Mouse (Mus musculus) hindbrain, embryonic 14.5 days (tissue): ENCODE measurements around the gene Ctu2. TPM values are rescaled to one million over a fixed set of nuclear protein-coding genes. Genes with fewer than 3 reads are reported as not detected.

Experiments used
- ATAC-seq: fragments of 200-750 bp; cut with Nextera tagmentation; 2 replicates; pipeline ENCODE4 v1.8.0; 2017; ENCODE audit warnings: moderate number of reproducible peaks, mild to moderate bottlenecking, moderate TSS enrichment, moderate library complexity; ENCODE audit not compliant: low FRiP score
- DNase-seq: peaks from one replicate; pipeline ENCODE4 v3.0.0-alpha.2; 2015; ENCODE audit warnings: low spot score
- H3K27ac ChIP-seq: fragments of 300-500 bp; sonication (generic); 2 replicates; pipeline ENCODE4 v1.5.1; 2014; ENCODE audit warnings: mild to moderate bottlenecking, moderate library complexity
- H3K27me3 ChIP-seq: fragments of 300-500 bp; sonication (generic); 2 replicates; pipeline ENCODE4 v1.6.1; 2014; ENCODE audit warnings: mild to moderate bottlenecking, low read length, mixed read lengths; ENCODE audit not compliant: control insufficient read depth, insufficient read depth
- H3K36me3 ChIP-seq: fragments of 300-500 bp; sonication (generic); replicated peaks from 2 replicates; pipeline ENCODE4 v1.6.1; 2014; ENCODE audit not compliant: control insufficient read depth, insufficient read depth
- H3K4me1 ChIP-seq: fragments of 300-500 bp; sonication (generic); replicated peaks from 2 replicates; pipeline ENCODE4 v1.6.1; 2014; ENCODE audit warnings: antibody characterized with exemption, low read length, mixed read lengths; ENCODE audit not compliant: control insufficient read depth, insufficient read depth
- H3K4me2 ChIP-seq: fragments of 300-500 bp; sonication (generic); replicated peaks from 2 replicates; pipeline ENCODE4 v1.6.1; 2014; ENCODE audit warnings: mild to moderate bottlenecking, moderate library complexity
- H3K4me3 ChIP-seq: fragments of 300-500 bp; sonication (generic); replicated peaks from 2 replicates; pipeline ENCODE4 v1.5.1; 2014; ENCODE audit warnings: mild to moderate bottlenecking, low read length
- H3K9ac ChIP-seq: fragments of 300-500 bp; sonication (generic); 2 replicates; pipeline ENCODE4 v1.6.1; 2014
- H3K9me3 ChIP-seq: fragments of 300-500 bp; sonication (generic); 2 replicates; pipeline ENCODE4 v1.6.1; 2016; ENCODE audit warnings: low read length; ENCODE audit not compliant: control insufficient read depth
- WGBS: fragments of 180-500 bp; shearing (Covaris S2); extraction: QIAGEN DNeasy Blood & Tissue Kit; methylation state at CpG from one replicate; pipeline ENCODE4 v1.1.7; 2014; 5-methylcytosine and 5-hydroxymethylcytosine counted together
- polyA plus RNA-seq: library from polyadenylated mRNA; unstranded; fragments of >200 nt; fragmentation: Nextera tagmentation; extraction: Ambion mirVana; gene quantifications from 2 replicates; pipeline ENCODE4 v1.2.1, GENCODE M21; 2014

Gene Ctu2
- polyA plus RNA-seq, 1 experiment from 2014 or later = 77.8 TPM

- no peaks in the 10 kb centered on the region for H3K9me3 ChIP-seq
- no peak within 1 kb of the TSS for H3K27ac ChIP-seq
- H3K4me1 ChIP-seq = peaks cover 10% of the 10 kb centered on the region
- H3K9ac ChIP-seq = peak within 1 kb of the TSS; percentile 39
- WGBS = 2% methylated on average over 56 of the region's 56 CpGs
- peak within 1 kb of the TSS; percentile 68 for H3K4me2 ChIP-seq
- H3K27me3 ChIP-seq = peaks cover 54% of the 10 kb centered on the region
- DNase-seq = peak; percentile 33
- H3K4me3 ChIP-seq = peak within 1 kb of the TSS; percentile 32
- ATAC-seq = no peak; the same call in 1 of the 2 replicates
- H3K36me3 ChIP-seq = 0 out of 2 replicates have a peak, but pooled peaks cover 4% of the 10 kb centered on the region
Measured at GRCm38 (mm10) chr8:122460524-122461472, 15.1 kb upstream of the Ctu2 start, which contains the start of gene Snai3. Gene Snai3 (minus strand): TSS chr8:122460733.

- peaks cover 10% of the 10 kb centered on the region for H3K4me1 ChIP-seq
- H3K27me3 ChIP-seq = peaks cover 54% of the 10 kb centered on the region
- H3K4me3 ChIP-seq = no peak overlapping the region
- ATAC-seq = no peak
- no peaks in the 10 kb centered on the region for H3K9me3 ChIP-seq
- no peak overlapping the region for H3K4me2 ChIP-seq
- 62% methylated on average over 11 of the region's 11 CpGs for WGBS
- H3K36me3 ChIP-seq = peaks cover 12% of the 10 kb centered on the region
- no peak overlapping the region for H3K27ac ChIP-seq
- no peak overlapping the region for H3K9ac ChIP-seq
- no peak for DNase-seq
Measured at GRCm38 (mm10) chr8:122461473-122462148, 14.3 kb upstream of the Ctu2 start.

DNA sequence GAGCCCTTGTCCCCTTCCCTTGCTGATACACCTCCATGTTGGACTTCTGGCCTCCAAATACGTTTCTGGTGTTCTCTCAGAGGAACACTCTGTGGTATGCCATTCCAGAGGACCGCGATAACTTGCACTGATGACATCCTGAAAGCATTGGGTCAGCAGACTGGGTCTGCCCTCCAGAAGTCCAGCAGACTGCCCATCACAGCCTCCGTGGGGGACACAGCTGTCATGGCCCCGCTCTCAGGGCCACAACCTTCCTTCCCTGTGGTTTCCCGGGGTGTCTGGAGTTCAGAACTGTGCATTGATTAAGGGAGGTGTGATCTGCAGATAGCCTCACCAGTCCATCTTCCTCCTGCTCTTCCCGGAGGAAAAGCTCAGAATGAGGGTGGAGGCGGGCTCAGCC is 13.4 kb upstream of the Ctu2 start:
- Histone ChIP-seq H3K9me3 (no peaks in the 10 kb centered on the region), H3K9ac (no peak overlapping the region), H3K4me1 (peaks cover 10% of the 10 kb centered on the region), H3K27me3 (peaks cover 50% of the 10 kb centered on the region), H3K4me2 (no peak overlapping the region), H3K4me3 (no peak overlapping the region), H3K27ac (no peak overlapping the region), H3K36me3 (peaks cover 21% of the 10 kb centered on the region)
- ATAC-seq (no peak), DNase-seq (no peak)
- 74% methylated on average over 8 of the region's 8 CpGs for WGBS

- Histone ChIP-seq H3K27ac (no peak overlapping the region), H3K4me1 (peaks cover 10% of the 10 kb centered on the region), H3K9me3 (no peaks in the 10 kb centered on the region), H3K27me3 (peaks cover 37% of the 10 kb centered on the region), H3K9ac (no peak overlapping the region), H3K36me3 (peaks cover 35% of the 10 kb centered on the region), H3K4me3 (no peak overlapping the region), H3K4me2 (no peak overlapping the region)
- DNase-seq = no peak
- no peak for ATAC-seq
- 70% methylated on average over 12 of the region's 12 CpGs for WGBS
Measured at GRCm38 (mm10) chr8:122463651-122464640, 12.0 kb upstream of the Ctu2 start.

- Histone ChIP-seq H3K4me1 (peaks cover 10% of the 10 kb centered on the region), H3K9me3 (no peaks in the 10 kb centered on the region), H3K27me3 (peaks cover 30% of the 10 kb centered on the region), H3K4me2 (no peak overlapping the region), H3K27ac (no peak overlapping the region), H3K36me3 (peaks cover 39% of the 10 kb centered on the region), H3K4me3 (no peak overlapping the region), H3K9ac (no peak overlapping the region)
- ATAC-seq (no peak), DNase-seq (no peak)
- WGBS = 72% methylated on average over 7 of the region's 7 CpGs
Measured at GRCm38 (mm10) chr8:122464985-122465384, 11.0 kb upstream of the Ctu2 start.

DNA sequence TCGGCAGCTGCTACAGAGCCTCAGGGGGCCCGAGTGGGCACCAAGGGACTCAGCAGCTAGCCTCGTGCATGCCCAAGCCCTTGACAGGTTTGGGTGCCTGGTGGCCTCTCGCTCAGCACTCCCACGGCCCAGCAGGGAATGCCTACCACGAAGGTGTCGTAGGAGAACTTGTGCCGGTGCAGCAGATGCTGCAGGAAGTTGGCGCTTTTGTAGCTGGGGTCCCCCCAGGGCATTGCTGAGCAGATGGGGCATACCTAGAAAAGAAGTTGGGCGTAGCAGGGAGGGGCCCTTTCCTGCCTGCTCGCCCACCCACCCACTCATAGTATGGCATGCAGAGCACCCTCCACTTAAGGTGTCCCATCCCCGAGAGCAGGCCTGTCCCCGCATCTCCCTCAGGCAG is 8.1 kb upstream of the Ctu2 start:
- DNase-seq = no peak
- Histone ChIP-seq H3K9me3 (no peaks in the 10 kb centered on the region), H3K4me2 (no peak overlapping the region), H3K4me1 (no peaks in the 10 kb centered on the region), H3K27ac (no peak overlapping the region), H3K27me3 (peaks cover 1% of the 10 kb centered on the region; the same call in 1 of the 2 replicates), H3K9ac (no peak overlapping the region), H3K4me3 (no peak overlapping the region), H3K36me3 (peaks cover 56% of the 10 kb centered on the region)
- WGBS = 90% methylated on average over 13 of the region's 13 CpGs
- ATAC-seq = no peak

GRCm38 (mm10) chr8:122469407-122469806 is 6.5 kb upstream of the Ctu2 start:
- WGBS = 83% methylated on average over 6 of the region's 6 CpGs
- no peak overlapping the region for H3K4me3 ChIP-seq
- no peak for ATAC-seq
- H3K36me3 ChIP-seq = peaks cover 62% of the 10 kb centered on the region
- no peak overlapping the region for H3K4me2 ChIP-seq
- no peak overlapping the region for H3K9ac ChIP-seq
- DNase-seq = no peak
- no peaks in the 10 kb centered on the region for H3K9me3 ChIP-seq
- no peak overlapping the region for H3K27ac ChIP-seq
- H3K4me1 ChIP-seq = peaks cover 5% of the 10 kb centered on the region; the same call in 1 of the 2 replicates
- no peaks in the 10 kb centered on the region for H3K27me3 ChIP-seq

DNA sequence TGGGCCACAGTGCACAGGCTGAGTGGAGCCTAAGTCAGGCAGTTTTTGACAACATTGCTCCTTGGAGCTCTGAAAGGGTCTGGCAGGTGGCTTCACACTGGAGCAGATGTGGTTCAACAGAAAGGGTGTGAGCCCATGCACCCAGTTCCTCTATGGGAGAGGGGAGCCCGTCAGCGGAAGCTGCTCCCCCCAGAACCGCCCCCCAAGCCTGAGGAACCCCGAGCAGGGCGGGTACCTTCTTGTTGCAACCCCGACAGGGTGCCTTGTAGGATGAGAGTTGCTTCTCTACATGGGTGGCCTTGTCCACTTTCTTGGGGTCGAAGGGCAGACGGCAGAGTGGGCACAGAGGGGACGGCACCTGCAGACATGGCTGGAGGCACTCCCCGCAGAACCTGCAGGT is 6.0 kb upstream of the Ctu2 start:
- no peak overlapping the region for H3K4me3 ChIP-seq
- no peak overlapping the region for H3K9ac ChIP-seq
- H3K4me2 ChIP-seq = no peak overlapping the region
- H3K9me3 ChIP-seq = no peaks in the 10 kb centered on the region
- 92% methylated on average over 10 of the region's 10 CpGs for WGBS
- no peak for ATAC-seq
- H3K4me1 ChIP-seq = peaks cover 11% of the 10 kb centered on the region
- no peak for DNase-seq
- no peaks in the 10 kb centered on the region for H3K27me3 ChIP-seq
- H3K36me3 ChIP-seq = peaks cover 62% of the 10 kb centered on the region
- no peak overlapping the region for H3K27ac ChIP-seq
